23 mouse cellular contexts compared by ENCODE assay signal in genomic region chr15:27600524-27600923, GRCm38 (mm10). TPM values are rescaled to one million over a fixed set of nuclear protein-coding genes. Genes with fewer than 3 reads are reported as not detected.
DNase-seq lines count a peak whose midpoint lies in the region; ATAC-seq and TF ChIP-seq lines count a peak whose summit lies in the region.
"Had no signal": no experiment of that assay in that cellular context is flagged by ENCODE, and none has a peak within 500 bp of the region (broad histone marks: within the 10 kb centered on the region; RNA-seq: fewer than 3 reads in every experiment).

No protein-coding gene starts in this region.

- no peaks in the 10 kb centered on the region for H3K27me3 ChIP-seq in liver, postnatal 0 days (ENCODE audit: insufficient read depth, low read length)
- H3K27me3 ChIP-seq in liver, embryonic 12.5 days (replicated peaks): no peaks in the 10 kb centered on the region
- no peaks in the 10 kb centered on the region for H3K27me3 ChIP-seq in lung, postnatal 0 days (replicated peaks; ENCODE audit: insufficient read depth, low read length)
- H3K27me3 ChIP-seq: CH12.LX; embryonic facial prominence, embryonic 12.5 days; forebrain, embryonic 13.5 days; forebrain, embryonic 15.5 days; Patski had no signal

- no peak overlapping the region for H3K27ac ChIP-seq in liver, postnatal 0 days (ENCODE audit: low read depth)
- H3K27ac ChIP-seq in liver, embryonic 12.5 days: no peak overlapping the region
- H3K27ac ChIP-seq in lung, postnatal 0 days (ENCODE audit: low read length): no peak overlapping the region
- peak overlapping the region; percentile 46 for H3K27ac ChIP-seq in macrophage
- H3K27ac ChIP-seq: embryonic facial prominence, embryonic 10.5 days; embryonic facial prominence, embryonic 12.5 days; forebrain, embryonic 13.5 days; forebrain, embryonic 15.5 days had no signal

- peaks cover 82% of the 10 kb centered on the region for H3K79me2 ChIP-seq in macrophage (ENCODE audit: inconsistent target)

- WGBS in liver, postnatal 0 days (ENCODE audit: insufficient replicate concordance): 58% methylated on average over 5 of the region's 5 CpGs
- 81% methylated on average over 5 of the region's 5 CpGs for WGBS in liver, embryonic 12.5 days (ENCODE audit: insufficient replicate concordance)
- WGBS in lung, postnatal 0 days: 64% methylated on average over 5 of the region's 5 CpGs
- 49% methylated on average over 3 of the region's 5 CpGs for WGBS in macrophage (ENCODE audit: missing documents)

- no peak overlapping the region for H3K9ac ChIP-seq in liver, postnatal 0 days (replicated peaks)
- no peak overlapping the region for H3K9ac ChIP-seq in liver, embryonic 12.5 days
- no peak overlapping the region for H3K9ac ChIP-seq in lung, postnatal 0 days (replicated peaks; ENCODE audit: low read depth)
- H3K9ac ChIP-seq: embryonic facial prominence, embryonic 12.5 days; forebrain, embryonic 13.5 days; forebrain, embryonic 15.5 days; forebrain, postnatal 0 days had no signal

- no peak for TF ChIP-seq CTCF in liver, postnatal 0 days (IDR thresholded peaks at IDR 0.05; ENCODE audit: low read depth)
- TF ChIP-seq CTCF in lung, postnatal 0 days (IDR thresholded peaks at IDR 0.05): no peak

- peaks cover 40% of the 10 kb centered on the region for H3K36me3 ChIP-seq in liver, postnatal 0 days (replicated peaks; ENCODE audit: insufficient read depth, low read length)
- peaks cover 84% of the 10 kb centered on the region for H3K36me3 ChIP-seq in liver, embryonic 12.5 days
- H3K36me3 ChIP-seq in lung, postnatal 0 days (ENCODE audit: insufficient read depth, low read length): 0 out of 2 replicates have a peak, but pooled peaks cover 4% of the 10 kb centered on the region
- H3K36me3 ChIP-seq in macrophage (ENCODE audit: inconsistent target): peaks cover 43% of the 10 kb centered on the region

- no peak for DNase-seq in liver, postnatal 0 days
- DNase-seq in lung, postnatal 0 days (ENCODE audit: low spot score): peak; percentile 62
- no peak for DNase-seq in lung, postnatal 10 days
- no peak for DNase-seq in adrenal gland, postnatal 25 days
- DNase-seq: adrenal gland, adult 8-10 months; adrenal gland, postnatal 14 days; cerebellum, adult 11-12 months; cerebellum, adult 2 months; cerebellum, adult 9-10 months; cerebellum, postnatal 10 days; cerebellum, postnatal 25 days; forebrain, postnatal 0 days had no signal

- no peak overlapping the region for H3K4me2 ChIP-seq in liver, postnatal 0 days (ENCODE audit: low read depth, low read length)
- no peak overlapping the region for H3K4me2 ChIP-seq in liver, embryonic 12.5 days
- no peak overlapping the region for H3K4me2 ChIP-seq in lung, postnatal 0 days (replicated peaks; ENCODE audit: low read depth, low read length)
- H3K4me2 ChIP-seq: embryonic facial prominence, embryonic 12.5 days; forebrain, embryonic 13.5 days; forebrain, embryonic 15.5 days had no signal

- peaks cover 18% of the 10 kb centered on the region for H3K4me1 ChIP-seq in liver, postnatal 0 days (ENCODE audit: insufficient read depth)
- 0 out of 2 replicates have a peak, but pooled peaks cover 12% of the 10 kb centered on the region for H3K4me1 ChIP-seq in liver, embryonic 12.5 days
- no peaks in the 10 kb centered on the region for H3K4me1 ChIP-seq in lung, postnatal 0 days (ENCODE audit: insufficient read depth, low read depth, low read length)

- no peak for TF ChIP-seq EP300 in liver, postnatal 0 days (IDR thresholded peaks at IDR 0.05; ENCODE audit: low read depth)
- TF ChIP-seq EP300 in lung, postnatal 0 days (IDR thresholded peaks at IDR 0.05): no peak

- ATAC-seq in liver, postnatal 0 days: 0 out of 2 replicates have a peak, but pooled peaks have one; percentile 32
- no peak for ATAC-seq in liver, embryonic 12.5 days
- peak; percentile 67 for ATAC-seq in lung, postnatal 0 days
- no peak for ATAC-seq in CD4-positive, CD25-positive, alpha-beta regulatory T cell, adult 4 months
- ATAC-seq: activated CD4-positive, CD25-positive, alpha-beta regulatory T cell, adult 4 months; forebrain, embryonic 13.5 days; forebrain, embryonic 15.5 days; forebrain, postnatal 0 days; Patski had no signal

- H3K9me3 ChIP-seq in liver, postnatal 0 days (ENCODE audit: low read length): no peaks in the 10 kb centered on the region
- no peaks in the 10 kb centered on the region for H3K9me3 ChIP-seq in liver, embryonic 12.5 days (replicated peaks)
- H3K9me3 ChIP-seq in lung, postnatal 0 days (ENCODE audit: low read length): no peaks in the 10 kb centered on the region
- H3K9me3 ChIP-seq: embryonic facial prominence, embryonic 10.5 days; embryonic facial prominence, embryonic 12.5 days; forebrain, embryonic 13.5 days; forebrain, embryonic 15.5 days; G1E had no signal

- no peak overlapping the region for H3K4me3 ChIP-seq in liver, postnatal 0 days (ENCODE audit: low read depth, low read length)
- no peak overlapping the region for H3K4me3 ChIP-seq in liver, embryonic 12.5 days
- no peak overlapping the region for H3K4me3 ChIP-seq in lung, postnatal 0 days (ENCODE audit: low read depth, low read length)
- H3K4me3 ChIP-seq in macrophage (ENCODE audit: inconsistent target): no peak overlapping the region
- H3K4me3 ChIP-seq: embryonic facial prominence, embryonic 10.5 days; embryonic facial prominence, embryonic 12.5 days; forebrain, embryonic 13.5 days; forebrain, embryonic 15.5 days had no signal

RNA-seq across cellular contexts. Expression of gene Otulin, which starts 30.0 kb away (rescaled TPM):
- polyA plus RNA-seq in liver, postnatal 0 days (2015; fragmentation: Nextera tagmentation; extraction: Ambion mirVana): 20.8 and 23.5 TPM in 2 replicates
- polyA plus RNA-seq in liver, embryonic 12.5 days (2016; fragmentation: Nextera tagmentation; extraction: Ambion mirVana): 33.1 and 35.0 TPM in 2 replicates
- 26.2 and 29.4 TPM in 2 replicates for polyA plus RNA-seq in lung, postnatal 0 days (2015; fragmentation: Nextera tagmentation; extraction: Ambion mirVana)
- 100 to 1,000 TPM in 2 of 26 experiments, 10 to 100 TPM in 24; 33.5 to 108 (median 60.6) TPM for total RNA-seq in macrophage (2018; cell fraction: chromatin; rRNA removed)
- total RNA-seq in macrophage (2018; cell fraction: cytosol; rRNA removed): 10 to 100 TPM; 41.1 to 67.8 (median 52.0) TPM
- total RNA-seq in macrophage (2018; cell fraction: nucleus; rRNA removed): 100 to 1,000 TPM in 3 of 26 experiments, 10 to 100 TPM in 23; 40.5 to 114 (median 67.3) TPM
- polyA plus RNA-seq in macrophage (2018): 43.1 to 52.3 TPM (median 48.8 TPM) in 3 replicates
- total RNA-seq in adrenal gland, postnatal 25 days (2021): 36.3 and 42.4 TPM in 2 replicates
- polyA plus RNA-seq in CD4-positive, CD25-positive, alpha-beta regulatory T cell, adult 4 months (2017; shearing (Covaris generic)): 10 to 100 TPM; 10.7 to 10.8 TPM

Comparison
In these comparisons a context has a peak if more than half of its experiments do, and no peak if none do; other contexts are left out.
1. ATAC-seq: peak in liver, postnatal 0 days (single experiment) and lung, postnatal 0 days (single experiment); none in liver, embryonic 12.5 days (single experiment) and CD4-positive, CD25-positive, alpha-beta regulatory T cell, adult 4 months (single experiment).